Mouse (Mus musculus): ENCODE measurements around the gene Lrr1.
"Not testable (repeated sequence)": the region's sequence is repeated elsewhere in the genome, so short reads cannot be mapped to it uniquely, and the experiment has no call there.

The Lrr1 gene

GRCm38 (mm10) chr12:69168461-69169106 is at the start of gene Lrr1:
Lrr1 (plus strand) TSS chr12:69168814.
- peak; percentile 89 for DNase-seq

GRCm38 (mm10) chr12:69119908-69120307 is 48.7 kb upstream of the Lrr1 start:
- DNase-seq = no peak

GRCm38 (mm10) chr12:69122801-69123200 is 45.8 kb upstream of the Lrr1 start:
- no peak for DNase-seq

GRCm38 (mm10) chr12:69125066-69125465 is 43.5 kb upstream of the Lrr1 start:
- DNase-seq = no peak

GRCm38 (mm10) chr12:69127170-69127569 is 41.4 kb upstream of the Lrr1 start:
- peak; percentile 57 for DNase-seq

GRCm38 (mm10) chr12:69127626-69128025 is 41.0 kb upstream of the Lrr1 start:
- DNase-seq = no peak

- no peak for DNase-seq
Observed at GRCm38 (mm10) chr12:69129634-69130310, 38.8 kb upstream of the Lrr1 start.

GRCm38 (mm10) chr12:69130486-69130885 is 38.1 kb upstream of the Lrr1 start:
- no peak for DNase-seq

- DNase-seq = no peak
Observed at GRCm38 (mm10) chr12:69131267-69131666, 37.3 kb upstream of the Lrr1 start.

GRCm38 (mm10) chr12:69131981-69132380 is 36.6 kb upstream of the Lrr1 start:
- DNase-seq = peak; percentile 41

GRCm38 (mm10) chr12:69139201-69139600 is 29.4 kb upstream of the Lrr1 start:
- no peak for DNase-seq

GRCm38 (mm10) chr12:69139841-69140240 is 28.8 kb upstream of the Lrr1 start:
- DNase-seq = no peak

GRCm38 (mm10) chr12:69143460-69143859 is 25.2 kb upstream of the Lrr1 start:
- DNase-seq = no peak

- DNase-seq = no peak
Observed at GRCm38 (mm10) chr12:69147166-69147735, 21.4 kb upstream of the Lrr1 start.

- DNase-seq = no peak
Observed at GRCm38 (mm10) chr12:69150049-69150448, 18.6 kb upstream of the Lrr1 start.

GRCm38 (mm10) chr12:69155923-69156322 is 12.7 kb upstream of the Lrr1 start:
- no peak for DNase-seq

- DNase-seq = no peak
Observed at GRCm38 (mm10) chr12:69156436-69156835, 12.2 kb upstream of the Lrr1 start.

GRCm38 (mm10) chr12:69157107-69157506 is 11.5 kb upstream of the Lrr1 start:
- peak; percentile 47 for DNase-seq

- DNase-seq = no peak
Observed at GRCm38 (mm10) chr12:69158366-69158764, 10.2 kb upstream of the Lrr1 start.

GRCm38 (mm10) chr12:69158765-69159577 is 9.6 kb upstream of the Lrr1 start, which contains the start of gene Rps29:
Rps29 (minus strand) TSS chr12:69159186.
- DNase-seq = peak; percentile 98

- DNase-seq = no peak
Observed at GRCm38 (mm10) chr12:69159578-69159940, 9.1 kb upstream of the Lrr1 start.

- not testable (repeated sequence) for DNase-seq
Observed at GRCm38 (mm10) chr12:69160677-69161076, 7.9 kb upstream of the Lrr1 start.

- DNase-seq = not testable (repeated sequence)
Observed at GRCm38 (mm10) chr12:69163586-69163985, 5.0 kb upstream of the Lrr1 start.
